Mouse (Mus musculus): Measurements from ENCODE around the gene Tas2r135. TPM values are rescaled to one million over a fixed set of nuclear protein-coding genes. Genes with fewer than 3 reads are reported as not detected.

The Tas2r135 gene
- total RNA-seq, 1 experiment from 2014 or later = 9.4 TPM

DNA sequence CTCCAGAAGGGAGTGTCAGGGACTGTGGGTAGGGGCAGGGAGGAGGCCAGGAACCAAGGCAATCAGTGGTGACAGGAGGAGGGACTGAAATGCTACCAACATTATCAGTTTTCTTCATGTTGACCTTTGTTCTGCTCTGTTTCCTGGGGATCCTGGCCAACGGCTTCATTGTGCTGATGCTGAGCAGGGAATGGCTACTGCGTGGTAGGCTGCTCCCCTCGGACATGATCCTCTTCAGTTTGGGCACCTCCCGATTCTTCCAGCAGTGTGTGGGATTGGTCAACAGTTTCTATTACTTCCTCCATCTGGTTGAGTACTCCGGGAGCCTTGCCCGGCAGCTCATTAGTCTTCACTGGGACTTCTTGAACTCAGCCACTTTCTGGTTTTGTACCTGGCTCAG is 29.2 kb downstream of the Tas2r135 start, which contains the start of gene Tas2r126:
Tas2r126 (plus strand) TSS at position 90 of the 400 bp plus-strand sequence.
- no peak for DNase-seq

GRCm38 (mm10) chr6:42435490-42435889 is 30.3 kb downstream of the Tas2r135 start:
- DNase-seq = no peak

- no peak for DNase-seq
Measured at GRCm38 (mm10) chr6:42441395-42441794, 36.2 kb downstream of the Tas2r135 start.

DNA sequence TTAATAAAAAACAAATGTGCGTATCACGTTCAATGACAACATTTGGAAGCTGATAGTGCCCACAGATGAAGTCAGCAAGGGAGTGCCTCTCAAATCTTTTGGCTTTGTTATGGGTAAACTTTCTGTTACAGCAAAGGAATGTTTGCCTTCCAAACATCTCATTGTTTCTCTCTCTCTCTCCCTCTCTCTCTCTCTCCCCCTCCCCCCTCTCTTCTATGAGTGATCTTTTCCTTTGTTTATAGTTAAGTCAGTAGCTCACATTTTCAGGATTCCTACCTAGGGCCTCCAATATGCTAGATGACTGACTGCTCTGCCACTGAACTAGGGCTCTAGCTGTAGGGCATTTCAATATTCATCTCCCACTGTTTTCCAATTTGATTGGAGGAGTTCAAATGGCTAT is 39.3 kb downstream of the Tas2r135 start:
- DNase-seq = no peak

DNA sequence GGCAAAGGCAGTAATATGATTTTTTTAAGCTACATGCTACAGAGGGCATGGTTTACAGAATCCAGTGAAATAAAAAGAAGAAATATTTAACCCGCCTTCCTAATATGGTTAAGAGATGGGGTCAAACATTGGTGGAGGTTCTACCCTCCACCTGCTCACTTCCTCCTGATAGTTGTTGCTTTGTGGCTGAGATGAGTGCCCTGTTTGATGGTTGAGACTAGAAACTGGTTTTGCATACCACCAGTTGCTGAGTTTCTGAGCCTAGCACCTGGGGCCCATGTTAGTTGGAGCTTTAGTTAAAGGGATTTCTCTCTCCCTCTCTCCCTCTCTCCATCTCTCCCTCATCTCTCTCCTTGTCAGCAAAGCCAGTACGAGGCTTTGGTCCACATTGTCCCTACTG is 42.1 kb downstream of the Tas2r135 start:
- no peak for DNase-seq

Other genes with a start within 250 kb of the Tas2r135 start
- gene Tas2r144, start 190.1 kb upstream of the Tas2r135 start, total RNA-seq (2021) = not detected in 2 replicates
- gene Gstk1, start 159.5 kb upstream of the Tas2r135 start, total RNA-seq (2021) = 263 and 300 TPM in 2 replicates
- gene Tmem139, start 143.5 kb upstream of the Tas2r135 start, total RNA-seq (2021) = 3.9 TPM in 2 replicates
- gene Casp2, start 140.4 kb upstream of the Tas2r135 start, total RNA-seq (2021) = 29.7 and 36.5 TPM in 2 replicates
- 0.21 TPM in 1 of 2 replicates, not detected in the other for gene Clcn1, start 118.7 kb upstream of the Tas2r135 start, total RNA-seq (2021)
- gene Fam131b, start 80.8 kb upstream of the Tas2r135 start, total RNA-seq (2021) = 0.24 TPM in 1 of 2 replicates, not detected in the other
- gene Zyx, start 55.8 kb upstream of the Tas2r135 start, total RNA-seq (2021) = 105 and 140 TPM in 2 replicates
- 0.48 and 0.55 TPM in 2 replicates for gene Epha1, start 32.2 kb upstream of the Tas2r135 start, total RNA-seq (2021)
- 7.4 and 11.8 TPM in 2 replicates for gene Tas2r143, start 5.2 kb upstream of the Tas2r135 start, total RNA-seq (2021)
- 4.2 and 5.6 TPM in 2 replicates for gene Tas2r126, start 29.1 kb downstream of the Tas2r135 start, total RNA-seq (2021)
- not detected in 2 replicates for gene Olfr458, start 59.8 kb downstream of the Tas2r135 start, total RNA-seq (2021)
- gene Olfr457, start 70.9 kb downstream of the Tas2r135 start, total RNA-seq (2021) = not detected in 2 replicates
- gene Olfr456, start 81.8 kb downstream of the Tas2r135 start, total RNA-seq (2021) = not detected in 2 replicates
- gene Olfr455, start 142.2 kb downstream of the Tas2r135 start, total RNA-seq (2021) = not detected in 2 replicates
- gene Tcaf3, start 192.3 kb downstream of the Tas2r135 start, total RNA-seq (2021) = not detected in 2 replicates
- gene Tcaf2, start 239.8 kb downstream of the Tas2r135 start, total RNA-seq (2021) = 10.5 and 12.2 TPM in 2 replicates